In genomic region chr1:153000486-153001228, GRCm38 (mm10) we compare ENCODE assay signal across 11 mouse cellular contexts. TPM values are rescaled to one million over a fixed set of nuclear protein-coding genes. Genes with fewer than 3 reads are reported as not detected.
DNase-seq lines count a peak whose midpoint lies in the region; TF ChIP-seq lines count a peak whose summit lies in the region.
"Had no signal": no experiment of that assay in that cellular context is flagged by ENCODE, and none has a peak within 500 bp of the region (broad histone marks: within the 10 kb centered on the region; RNA-seq: fewer than 3 reads in every experiment).

No protein-coding gene starts in this region.

- TF ChIP-seq CTCF in lung, adult 2 months (IDR thresholded peaks at IDR 0.05; ENCODE audit: insufficient read depth, low read length): no peak

- DNase-seq in lung, postnatal 10 days: peak; percentile 32
- DNase-seq in lung, adult 2 months: no peak
- peak; percentile 92 to 94 for DNase-seq in cerebellum, postnatal 10 days
- peak; percentile 47 to 50 for DNase-seq in layer of hippocampus, postnatal 36 days
- peak; percentile 77 for DNase-seq in right cerebral cortex, postnatal 25 days
- no peak for DNase-seq in ovary, postnatal 10 days (ENCODE audit: low spot score)
- no peak for DNase-seq in ovary, postnatal 36 days (ENCODE audit: low spot score)
- DNase-seq in B cell, adult 2 months: no peak
- DNase-seq: kidney, postnatal 25 days had no signal

- H3K4me1 ChIP-seq in lung, adult 2 months (ENCODE audit: control insufficient read depth, insufficient read depth, low read length): no peaks in the 10 kb centered on the region

- H3K4me3 ChIP-seq in lung, adult 2 months (replicated peaks; ENCODE audit: extremely low read depth, low read depth, low read length): no peak overlapping the region
- H3K4me3 ChIP-seq: hindbrain, embryonic 15.5 days; myocyte had no signal

- WGBS in lung, adult 2 months: 59% methylated on average over 6 of the region's 6 CpGs

- TF ChIP-seq POLR2A in lung, adult 2 months (IDR thresholded peaks at IDR 0.05; ENCODE audit: borderline replicate concordance, extremely low read depth, low read depth, low read length): no peak

RNA-seq across cellular contexts. Expression of gene Nmnat2, which starts 45.9 kb away (rescaled TPM):
- polyA plus RNA-seq in lung, adult 2 months (2012; rRNA removed): 6.0 and 7.6 TPM in 2 replicates
- total RNA-seq in layer of hippocampus, postnatal 36 days (2021): 100 to 1,000 TPM; 131 to 133 TPM

Comparison
In these comparisons a context has a peak if more than half of its experiments do, and no peak if none do; other contexts are left out.
1. DNase-seq: peak in lung, postnatal 10 days (single experiment), cerebellum, postnatal 10 days (2 of 2), layer of hippocampus, postnatal 36 days (2 of 2) and right cerebral cortex, postnatal 25 days (single experiment); none in lung, adult 2 months (single experiment), ovary, postnatal 10 days (single experiment), ovary, postnatal 36 days (single experiment) and B cell, adult 2 months (0 of 2).